Mouse (Mus musculus) hindbrain, embryonic 15.5 days (tissue): ENCODE measurements around the gene Tmem266. TPM values are rescaled to one million over a fixed set of nuclear protein-coding genes. Genes with fewer than 3 reads are reported as not detected.

Experiments
- ATAC-seq: fragments of 200-750 bp; cut with Nextera tagmentation; 2 replicates; pipeline ENCODE4 v1.8.0; 2017; ENCODE audit warnings: low read depth, moderate number of reproducible peaks, moderate TSS enrichment; ENCODE audit not compliant: low FRiP score
- H3K27ac ChIP-seq: fragments of 300-500 bp; sonication (generic); replicated peaks from 2 replicates; pipeline ENCODE4 v1.5.1; 2015; ENCODE audit warnings: mild to moderate bottlenecking, inconsistent platforms
- H3K27me3 ChIP-seq: fragments of 300-500 bp; sonication (generic); 2 replicates; pipeline ENCODE4 v1.6.1; 2015; ENCODE audit warnings: control low read depth, inconsistent platforms
- H3K36me3 ChIP-seq: fragments of 300-500 bp; sonication (generic); 2 replicates; pipeline ENCODE4 v1.6.1; 2015; ENCODE audit warnings: control low read depth, inconsistent platforms
- H3K4me1 ChIP-seq: fragments of 300-500 bp; sonication (generic); replicated peaks from 2 replicates; pipeline ENCODE4 v1.6.1; 2015; ENCODE audit warnings: control low read depth, inconsistent platforms
- H3K4me2 ChIP-seq: fragments of 300-500 bp; sonication (generic); 2 replicates; pipeline ENCODE4 v1.6.1; 2015; ENCODE audit warnings: moderate library complexity, mild to moderate bottlenecking, inconsistent platforms
- H3K4me3 ChIP-seq: fragments of 300-500 bp; sonication (generic); 2 replicates; pipeline ENCODE4 v1.5.1; 2015; ENCODE audit warnings: mild to moderate bottlenecking, inconsistent platforms
- H3K9ac ChIP-seq: fragments of 300-500 bp; sonication (generic); 2 replicates; pipeline ENCODE4 v1.6.1; 2015; ENCODE audit warnings: inconsistent platforms
- H3K9me3 ChIP-seq: fragments of 300-500 bp; sonication (generic); 2 replicates; pipeline ENCODE4 v1.6.1; 2016; ENCODE audit warnings: control low read depth, inconsistent platforms
- WGBS: fragments of 180-500 bp; shearing (Covaris S2); methylation state at CpG from one replicate; pipeline ENCODE4 v1.1.7; 2015; 5-methylcytosine and 5-hydroxymethylcytosine counted together
- polyA plus RNA-seq: library from polyadenylated mRNA; unstranded; fragments of >200 nt; fragmentation: Nextera tagmentation; extraction: Ambion mirVana; gene quantifications from 2 replicates; pipeline ENCODE4 v1.2.1, GENCODE M21; 2015

Gene Tmem266
- polyA plus RNA-seq, 1 experiment from 2014 or later, result 5.3 TPM

GRCm38 (mm10) chr9:55377603-55378250, 51.0 kb downstream of the Tmem266 start:
- Histone ChIP-seq H3K36me3 (no peaks in the 10 kb centered on the region), H3K4me2 (no peak overlapping the region), H3K4me3 (no peak overlapping the region), H3K9me3 (no peaks in the 10 kb centered on the region), H3K9ac (no peak overlapping the region), H3K4me1 (no peaks in the 10 kb centered on the region), H3K27me3 (no peaks in the 10 kb centered on the region), H3K27ac (no peak overlapping the region)
- no peak for ATAC-seq
- 89% methylated on average over 10 of the region's 10 CpGs for whole genome bisulfite sequencing

- Histone ChIP-seq H3K36me3 (no peaks in the 10 kb centered on the region), H3K4me2 (no peak overlapping the region), H3K27ac (no peak overlapping the region), H3K9me3 (no peaks in the 10 kb centered on the region), H3K4me3 (no peak overlapping the region), H3K4me1 (no peaks in the 10 kb centered on the region), H3K27me3 (no peaks in the 10 kb centered on the region), H3K9ac (no peak overlapping the region)
- ATAC-seq, result no peak
- WGBS, result 92% methylated on average over 4 of the region's 4 CpGs
Measured at GRCm38 (mm10) chr9:55381456-55381855, 54.7 kb downstream of the Tmem266 start.

- no peak overlapping the region for H3K9ac ChIP-seq
- ATAC-seq, result no peak
- H3K27me3 ChIP-seq, result no peaks in the 10 kb centered on the region
- no peaks in the 10 kb centered on the region for H3K9me3 ChIP-seq
- no peaks in the 10 kb centered on the region for H3K36me3 ChIP-seq
- 35% methylated on average over 5 of the region's 5 CpGs for WGBS
- no peak overlapping the region for H3K4me3 ChIP-seq
- no peak overlapping the region for H3K4me2 ChIP-seq
- no peak overlapping the region for H3K27ac ChIP-seq
- no peaks in the 10 kb centered on the region for H3K4me1 ChIP-seq
Measured at GRCm38 (mm10) chr9:55382441-55382840, 55.7 kb downstream of the Tmem266 start.

- H3K9me3 ChIP-seq, result no peaks in the 10 kb centered on the region
- no peak overlapping the region for H3K27ac ChIP-seq
- 96% methylated on average over 4 of the region's 4 CpGs for WGBS
- no peak overlapping the region for H3K9ac ChIP-seq
- no peak overlapping the region for H3K4me2 ChIP-seq
- H3K4me1 ChIP-seq, result no peaks in the 10 kb centered on the region
- no peak for ATAC-seq
- no peaks in the 10 kb centered on the region for H3K36me3 ChIP-seq
- H3K4me3 ChIP-seq, result no peak overlapping the region
- no peaks in the 10 kb centered on the region for H3K27me3 ChIP-seq
Measured at GRCm38 (mm10) chr9:55386117-55386516, 59.4 kb downstream of the Tmem266 start.

- H3K9me3 ChIP-seq, result no peaks in the 10 kb centered on the region
- WGBS, result 88% methylated on average over 14 of the region's 14 CpGs
- no peaks in the 10 kb centered on the region for H3K27me3 ChIP-seq
- H3K27ac ChIP-seq, result no peak overlapping the region
- H3K36me3 ChIP-seq, result no peaks in the 10 kb centered on the region
- H3K4me1 ChIP-seq, result no peaks in the 10 kb centered on the region
- H3K4me3 ChIP-seq, result no peak overlapping the region
- H3K4me2 ChIP-seq, result no peak overlapping the region
- no peak for ATAC-seq
- no peak overlapping the region for H3K9ac ChIP-seq
Measured at GRCm38 (mm10) chr9:55387862-55388505, 61.3 kb downstream of the Tmem266 start.

- H3K36me3 ChIP-seq, result no peaks in the 10 kb centered on the region
- H3K4me2 ChIP-seq, result 0 out of 2 replicates have a peak overlapping the region, but pooled peaks have one; percentile 23
- H3K4me1 ChIP-seq, result no peaks in the 10 kb centered on the region
Measured at GRCm38 (mm10) chr9:55391909-55392658, 65.4 kb downstream of the Tmem266 start.

GRCm38 (mm10) chr9:55395650-55396049, 68.9 kb downstream of the Tmem266 start:
- H3K4me3 ChIP-seq, result no peak overlapping the region
- no peak overlapping the region for H3K9ac ChIP-seq
- no peaks in the 10 kb centered on the region for H3K36me3 ChIP-seq
- H3K27me3 ChIP-seq, result no peaks in the 10 kb centered on the region
- H3K9me3 ChIP-seq, result no peaks in the 10 kb centered on the region
- no peaks in the 10 kb centered on the region for H3K4me1 ChIP-seq
- H3K27ac ChIP-seq, result no peak overlapping the region
- 76% methylated on average over 1 of the region's 1 CpGs for WGBS
- no peak for ATAC-seq
- no peak overlapping the region for H3K4me2 ChIP-seq

More at GRCm38 (mm10) chr9:55391909-55392658, 65.4 kb downstream of the Tmem266 start:
- 30% methylated on average over 17 of the region's 17 CpGs for WGBS
- Histone ChIP-seq H3K9me3 (no peaks in the 10 kb centered on the region), H3K4me3 (no peak overlapping the region), H3K9ac (no peak overlapping the region), H3K27ac (no peak overlapping the region), H3K27me3 (no peaks in the 10 kb centered on the region)
- peak; percentile 72 for ATAC-seq

- Histone ChIP-seq H3K4me1 (no peaks in the 10 kb centered on the region), H3K27ac (no peak overlapping the region), H3K4me2 (no peak overlapping the region), H3K27me3 (no peaks in the 10 kb centered on the region), H3K4me3 (no peak overlapping the region), H3K9me3 (no peaks in the 10 kb centered on the region), H3K36me3 (no peaks in the 10 kb centered on the region), H3K9ac (no peak overlapping the region)
- WGBS, result 81% methylated on average over 7 of the region's 7 CpGs
- no peak for ATAC-seq
Measured at GRCm38 (mm10) chr9:55398985-55399554, 72.4 kb downstream of the Tmem266 start.

GRCm38 (mm10) chr9:55402276-55402675, 75.6 kb downstream of the Tmem266 start:
- no peaks in the 10 kb centered on the region for H3K9me3 ChIP-seq
- H3K4me1 ChIP-seq, result peaks cover 8% of the 10 kb centered on the region; the same call in 1 of the 2 replicates
- WGBS, result 63% methylated on average over 7 of the region's 7 CpGs
- H3K4me2 ChIP-seq, result no peak overlapping the region
- no peak overlapping the region for H3K4me3 ChIP-seq
- no peak overlapping the region for H3K27ac ChIP-seq
- H3K36me3 ChIP-seq, result no peaks in the 10 kb centered on the region
- no peaks in the 10 kb centered on the region for H3K27me3 ChIP-seq
- ATAC-seq, result no peak
- H3K9ac ChIP-seq, result no peak overlapping the region

GRCm38 (mm10) chr9:55404256-55404655, 77.5 kb downstream of the Tmem266 start:
- H3K9ac ChIP-seq, result no peak overlapping the region
- H3K4me1 ChIP-seq, result peaks cover 21% of the 10 kb centered on the region
- H3K27ac ChIP-seq, result no peak overlapping the region
- WGBS, result 82% methylated on average over 4 of the region's 4 CpGs
- no peak overlapping the region for H3K4me3 ChIP-seq
- no peaks in the 10 kb centered on the region for H3K9me3 ChIP-seq
- no peak overlapping the region for H3K4me2 ChIP-seq
- no peak for ATAC-seq
- H3K27me3 ChIP-seq, result no peaks in the 10 kb centered on the region
- no peaks in the 10 kb centered on the region for H3K36me3 ChIP-seq

- Histone ChIP-seq H3K4me1 (peaks cover 21% of the 10 kb centered on the region), H3K4me3 (no peak overlapping the region), H3K9ac (no peak overlapping the region), H3K9me3 (no peaks in the 10 kb centered on the region), H3K27ac (no peak overlapping the region), H3K4me2 (no peak overlapping the region), H3K36me3 (no peaks in the 10 kb centered on the region), H3K27me3 (no peaks in the 10 kb centered on the region)
- WGBS, result 75% methylated on average over 6 of the region's 6 CpGs
- no peak for ATAC-seq
Measured at GRCm38 (mm10) chr9:55404976-55405702, 78.4 kb downstream of the Tmem266 start.
